Mouse (Mus musculus) bone marrow, adult 2 months (tissue): ENCODE results near the gene Tpcn1.

Source experiments
- CTCF ChIP-seq: fragments of 200-500 bp; IDR thresholded peaks from 2 replicates; pipeline ENCODE4 v1.5.1; 2011; ENCODE audit warnings: low read length, control low read depth; ENCODE audit not compliant: control insufficient read depth, insufficient read depth
- POLR2A ChIP-seq: fragments of 200-500 bp; IDR thresholded peaks from 2 replicates; pipeline ENCODE4 v1.6.1; 2011; ENCODE audit warnings: low read depth, mild to moderate bottlenecking, control low read depth, low read length, borderline replicate concordance; ENCODE audit not compliant: control insufficient read depth

DNA sequence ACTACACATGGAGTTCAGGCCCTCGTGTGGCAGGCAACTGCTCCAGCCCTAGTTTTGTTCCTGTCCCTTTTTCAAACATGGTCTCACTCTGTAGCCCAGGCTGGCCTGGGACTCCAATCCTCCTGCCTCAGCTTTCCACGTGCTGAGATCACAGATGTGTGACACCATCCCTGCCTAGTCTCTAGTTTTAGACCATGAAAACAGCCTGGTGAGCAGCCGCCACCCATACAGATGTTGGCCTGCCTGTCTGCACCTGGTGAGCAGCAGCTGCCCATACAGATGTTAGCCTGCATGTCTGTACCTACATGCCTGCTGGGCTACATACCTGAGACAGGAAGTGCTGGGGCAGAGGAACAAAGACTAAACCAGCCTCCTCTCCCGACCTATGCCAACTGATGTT, 89.3 kb downstream of the Tpcn1 start:
- TF ChIP-seq POLR2A (no peak), CTCF (no peak)
